Mouse (Mus musculus): Measurements from ENCODE around the gene 9630041A04Rik. TPM values are rescaled to one million over a fixed set of nuclear protein-coding genes. Genes with fewer than 3 reads are reported as not detected.

The 9630041A04Rik gene
- total and polyA plus RNA-seq, 3 experiments, result not detected

DNA sequence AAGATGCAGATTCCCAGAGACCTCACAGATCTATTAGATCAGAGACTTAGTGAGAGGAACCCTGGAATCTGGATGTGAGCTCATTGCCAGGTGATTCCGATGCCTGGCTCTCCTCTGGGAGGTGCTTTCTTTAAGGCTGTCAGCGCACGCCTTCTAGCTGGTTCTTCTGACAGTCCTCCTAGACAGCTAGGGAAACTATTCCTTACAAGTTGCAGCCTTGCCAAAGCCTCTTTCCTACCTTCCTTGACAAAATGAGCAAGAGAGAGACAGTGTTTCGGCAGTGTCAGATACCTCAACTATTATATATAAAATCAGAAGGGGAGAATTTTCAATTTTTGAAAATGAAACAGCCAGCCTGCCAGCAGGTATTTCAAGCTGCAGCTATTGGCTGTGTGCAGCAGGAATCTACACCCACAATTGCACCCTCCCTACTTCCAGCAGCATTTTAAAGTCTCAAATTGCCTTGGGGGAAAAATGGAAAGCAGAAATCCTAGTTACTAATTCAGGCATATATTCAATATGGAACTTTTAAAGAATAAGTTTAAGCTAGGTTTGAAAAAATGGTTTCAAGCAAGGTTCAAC, 115.3 kb downstream of the 9630041A04Rik start:
- dilution Hi-C loops (cut with MboI; ENCODE audit: extremely low pct_ligation_motif_present, extremely low pct_unique_long_range_greater_than_20kb, low sequenced_read_pairs), result no loop called here
- no peaks in the 10 kb centered on the region for H3K36me3 ChIP-seq (replicated peaks in 1 of 2; ENCODE audit: control insufficient read depth in 1 of 2, insufficient read depth in 1 of 2, low read length in 1 of 2)

DNA sequence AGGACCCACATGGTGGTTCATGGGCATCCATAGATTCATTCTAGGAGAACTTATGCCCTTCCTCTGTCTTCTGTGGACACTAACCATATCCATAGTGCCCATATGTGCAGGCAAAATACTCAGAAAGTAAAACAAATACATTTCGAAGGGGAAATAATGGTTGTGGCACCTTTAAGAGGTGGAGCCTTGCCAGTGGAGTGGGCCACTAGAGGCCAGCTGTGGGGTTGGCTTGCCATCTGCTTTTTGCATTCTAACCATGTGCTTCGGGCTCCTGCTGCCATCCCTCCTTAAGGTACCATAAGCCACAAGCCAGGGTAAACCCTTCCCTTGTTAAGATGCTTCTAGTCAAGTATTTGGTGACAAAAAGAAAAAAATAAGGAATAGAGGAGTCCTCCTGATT, 119.5 kb downstream of the 9630041A04Rik start:
- no peak overlapping the region for H3K27ac ChIP-seq (ENCODE audit: insufficient read depth, low read depth)
- H3K27me3 ChIP-seq (replicated peaks), result no peaks in the 10 kb centered on the region
- H3K9me3 ChIP-seq (replicated peaks; ENCODE audit: low read length), result peaks cover 87% of the 10 kb centered on the region
- dilution Hi-C loops (cut with MboI; ENCODE audit: extremely low pct_ligation_motif_present, extremely low pct_unique_long_range_greater_than_20kb, low sequenced_read_pairs) (no loop called here), in situ Hi-C loops (cut with MboI; ENCODE audit: low pct_ligation_motif_present, low pct_unique_long_range_greater_than_20kb, low sequenced_read_pairs) (no loop called here)
- H3K4me3 ChIP-seq (replicated peaks in 1 of 3; ENCODE audit: low read depth in 2 of 3, low read length in 2 of 3, poor library complexity in 1 of 3), result no peak overlapping the region
- TF ChIP-seq KAT2A (IDR thresholded peaks at IDR 0.05; ENCODE audit: insufficient replicate concordance, low read length) (no peak), TCF12 (IDR thresholded peaks at IDR 0.05; ENCODE audit: low read depth, low read length) (no peak), RAD21 (IDR thresholded peaks at IDR 0.05; ENCODE audit: low read depth, low read length) (no peak), PAX5 (IDR thresholded peaks at IDR 0.05; ENCODE audit: low read length) (no peak), CHD1 (IDR thresholded peaks at IDR 0.05; ENCODE audit: low read depth, low read length) (no peak), SIN3A (IDR thresholded peaks at IDR 0.05; ENCODE audit: low read length) (no peak), ELF1 (IDR thresholded peaks at IDR 0.05; ENCODE audit: low read depth, low read length) (no peak), CHD2 (IDR thresholded peaks at IDR 0.05; ENCODE audit: low read length) (no peak), IRF4 (IDR thresholded peaks at IDR 0.05; ENCODE audit: low read depth, low read length) (no peak), MEF2A (IDR thresholded peaks at IDR 0.05; ENCODE audit: borderline replicate concordance, low read depth, low read length) (no peak), MXI1 (IDR thresholded peaks at IDR 0.05; ENCODE audit: low read depth, low read length) (no peak), NRF1 (IDR thresholded peaks at IDR 0.05; ENCODE audit: low read depth, low read length) (no peak)
- no peak overlapping the region for H3K4me2 ChIP-seq (ENCODE audit: insufficient read depth, low read depth, poor library complexity, severe bottlenecking)
- no peak for DNase-seq (ENCODE audit: extremely low read depth)
- H3K36me3 ChIP-seq (replicated peaks in 1 of 2; ENCODE audit: control insufficient read depth in 1 of 2, insufficient read depth in 1 of 2, low read length in 1 of 2), result no peaks in the 10 kb centered on the region
- no peak overlapping the region for H3K9ac ChIP-seq (ENCODE audit: insufficient read depth, low read depth)
- no peaks in the 10 kb centered on the region for H3K79me2 ChIP-seq (replicated peaks; ENCODE audit: control insufficient read depth, extremely low read depth, insufficient read depth, poor library complexity, severe bottlenecking)
- H3K4me1 ChIP-seq (ENCODE audit: control insufficient read depth in 1 of 2, insufficient read depth in 2 of 2), result no peaks in the 10 kb centered on the region

More for the DNA sequence above, 115.3 kb downstream of the 9630041A04Rik start:
- H3K9ac ChIP-seq (ENCODE audit: insufficient read depth, low read depth), result no peak overlapping the region
- H3K9me3 ChIP-seq (replicated peaks; ENCODE audit: low read length), result peaks cover 81% of the 10 kb centered on the region
- H3K79me2 ChIP-seq (replicated peaks; ENCODE audit: control insufficient read depth, extremely low read depth, insufficient read depth, poor library complexity, severe bottlenecking), result no peaks in the 10 kb centered on the region
- H3K27ac ChIP-seq (ENCODE audit: insufficient read depth, low read depth), result no peak overlapping the region
- no peaks in the 10 kb centered on the region for H3K27me3 ChIP-seq (replicated peaks)
- TF ChIP-seq USF2 (conservative IDR thresholded peaks at IDR 0.05; ENCODE audit: low read depth, low read length) (no peak), UBTF (IDR thresholded peaks at IDR 0.05; ENCODE audit: low read depth, low read length) (no peak), CHD1 (IDR thresholded peaks at IDR 0.05; ENCODE audit: low read depth, low read length) (no peak), ELF1 (IDR thresholded peaks at IDR 0.05; ENCODE audit: low read depth, low read length) (no peak), ZNF384 (IDR thresholded peaks at IDR 0.05; ENCODE audit: low read depth, low read length) (no peak), RCOR1 (conservative IDR thresholded peaks at IDR 0.05; ENCODE audit: low read depth, low read length) (no peak), MYC (IDR thresholded peaks at IDR 0.05; ENCODE audit: low read depth, low read length) (no peak), JUND (conservative IDR thresholded peaks at IDR 0.05; ENCODE audit: low read depth, low read length) (no peak), KAT2A (IDR thresholded peaks at IDR 0.05; ENCODE audit: insufficient replicate concordance, low read length) (no peak), POLR2A (IDR thresholded peaks at IDR 0.05; ENCODE audit: low read depth, low read length) (no peak), IRF4 (IDR thresholded peaks at IDR 0.05; ENCODE audit: low read depth, low read length) (no peak), ZKSCAN1 (IDR thresholded peaks at IDR 0.05; ENCODE audit: borderline replicate concordance, low read depth, low read length) (no peak), MAFK (IDR thresholded peaks at IDR 0.05; ENCODE audit: insufficient replicate concordance, low read length) (no peak), ZMIZ1 (IDR thresholded peaks at IDR 0.05; ENCODE audit: low read depth, low read length) (no peak)
- no peak overlapping the region for H3K4me3 ChIP-seq (replicated peaks in 1 of 3; ENCODE audit: low read depth in 2 of 3, low read length in 2 of 3, poor library complexity in 1 of 3)
- no peak overlapping the region for H3K4me2 ChIP-seq (ENCODE audit: insufficient read depth, low read depth, poor library complexity, severe bottlenecking)
- DNase-seq (ENCODE audit: extremely low read depth), result no peak
- in situ Hi-C loops (cut with MboI; ENCODE audit: low pct_ligation_motif_present, low pct_unique_long_range_greater_than_20kb, low sequenced_read_pairs), result no loop called here
- H3K4me1 ChIP-seq (ENCODE audit: control insufficient read depth in 1 of 2, insufficient read depth in 2 of 2), result no peaks in the 10 kb centered on the region
